Mouse (Mus musculus) MEL (cell line): ENCODE measurements around the gene Ttc16. TPM values are rescaled to one million over a fixed set of nuclear protein-coding genes. Genes with fewer than 3 reads are reported as not detected.

ENCODE experiments used
- DNase-seq: peaks from one replicate; pipeline ENCODE4 v3.0.0; 2011; ENCODE audit warnings: low read depth, low spot score
- H3K27ac ChIP-seq: 2 replicates; pipeline ENCODE4 v1.5.1; 2012; ENCODE audit warnings: low read depth, mild to moderate bottlenecking, control low read depth, low read length, moderate library complexity; ENCODE audit not compliant: control insufficient read depth
- H3K27me3 ChIP-seq, 2 experiments: fragments of 150-350 bp in 1 of 2; sonication (generic) in 1 of 2; 2 replicates each; pipeline ENCODE4 v1.6.1; 2012; ENCODE audit warnings: low read length in 2 of 2, mild to moderate bottlenecking in 2 of 2, improper control_type of control experiment in 1 of 2, moderate library complexity in 1 of 2; ENCODE audit not compliant: insufficient read depth in 2 of 2, control insufficient read depth in 1 of 2
- H3K36me3 ChIP-seq, 2 experiments: 2 replicates each; pipeline ENCODE4 v1.6.1; 2012 to 2014; ENCODE audit warnings: low read length in 2 of 2, improper control_type of control experiment in 1 of 2, inconsistent platforms in 1 of 2, mild to moderate bottlenecking in 1 of 2; ENCODE audit not compliant: insufficient read depth in 2 of 2, control insufficient read depth in 1 of 2
- H3K4me1 ChIP-seq, 2 experiments: fragments of 150-350 bp in 1 of 2; sonication (generic) in 1 of 2; 2 replicates each; pipeline ENCODE4 v1.6.1; 2012; ENCODE audit warnings: low read length in 2 of 2, improper control_type of control experiment in 1 of 2, mild to moderate bottlenecking in 1 of 2; ENCODE audit not compliant: insufficient read depth in 2 of 2, control insufficient read depth in 1 of 2
- H3K4me3 ChIP-seq, 2 experiments: fragments of 150-350 bp in 1 of 2; sonication (generic) in 1 of 2; 2 replicates each; pipeline ENCODE4 v1.5.1; 2012; ENCODE audit warnings: low read depth in 2 of 2, low read length in 2 of 2, mild to moderate bottlenecking in 2 of 2, moderate library complexity in 2 of 2, control low read depth in 1 of 2, improper control_type of control experiment in 1 of 2; ENCODE audit not compliant: control insufficient read depth in 1 of 2, insufficient read depth in 1 of 2
- H3K79me2 ChIP-seq: 2 replicates; pipeline ENCODE4 v1.6.1; 2012; ENCODE audit warnings: mild to moderate bottlenecking, low read length, moderate library complexity; ENCODE audit not compliant: control insufficient read depth, poor library complexity, insufficient read depth
- H3K9ac ChIP-seq: 2 replicates; pipeline ENCODE4 v1.6.1; 2012; ENCODE audit warnings: low read depth, mild to moderate bottlenecking, control low read depth, low read length, moderate library complexity; ENCODE audit not compliant: control insufficient read depth, poor library complexity, severe bottlenecking
- H3K9me3 ChIP-seq: fragments of 150-350 bp; sonication (generic); replicated peaks from 2 replicates; pipeline ENCODE4 v1.6.1; 2012; ENCODE audit warnings: mild to moderate bottlenecking, low read length, improper control_type of control experiment, moderate library complexity; ENCODE audit not compliant: insufficient read depth
- CTCF ChIP-seq, 3 experiments: IDR thresholded peaks in 2 of 3; conservative IDR thresholded peaks in 1 of 3; 2 replicates each; pipeline ENCODE4 v1.5.1; 2011 to 2012; ENCODE audit warnings: low read length in 3 of 3, low read depth in 2 of 3, mild to moderate bottlenecking in 2 of 3, improper control_type of control experiment in 1 of 3, inconsistent platforms in 1 of 3, mixed read lengths in 1 of 3, moderate library complexity in 1 of 3; ENCODE audit not compliant: control insufficient read depth in 1 of 3, insufficient read depth in 1 of 3, poor library complexity in 1 of 3, severe bottlenecking in 1 of 3
- E2F4 ChIP-seq: IDR thresholded peaks from 2 replicates; pipeline ENCODE4 v1.6.1; 2011; ENCODE audit warnings: low read depth, low read length, improper control_type of control experiment, borderline replicate concordance
- EP300 ChIP-seq, 2 experiments: IDR thresholded peaks; 2 replicates each; pipeline ENCODE4 v1.6.1; 2011; ENCODE audit warnings: improper control_type of control experiment in 2 of 2, low read length in 2 of 2, low read depth in 1 of 2, mild to moderate bottlenecking in 1 of 2
- ETS1 ChIP-seq: IDR thresholded peaks from 2 replicates; pipeline ENCODE4 v1.6.1; 2012; ENCODE audit warnings: low read depth, mild to moderate bottlenecking, inconsistent platforms, low read length, improper control_type of control experiment, moderate library complexity
- GABPA ChIP-seq: IDR thresholded peaks from 2 replicates; pipeline ENCODE4 v1.6.1; 2012; ENCODE audit warnings: low read depth, mild to moderate bottlenecking, inconsistent platforms, low read length, improper control_type of control experiment, moderate library complexity
- HCFC1 ChIP-seq: IDR thresholded peaks from 2 replicates; pipeline ENCODE4 v1.6.1; 2012; ENCODE audit warnings: low read depth, mild to moderate bottlenecking, inconsistent platforms, low read length, improper control_type of control experiment, moderate library complexity
- KAT2A ChIP-seq: conservative IDR thresholded peaks from 2 replicates; pipeline ENCODE4 v1.6.1; 2012; ENCODE audit warnings: low read depth, low read length, improper control_type of control experiment, inconsistent platforms
- MAFK ChIP-seq: IDR thresholded peaks from 2 replicates; pipeline ENCODE4 v1.6.1; 2011; ENCODE audit warnings: low read depth, mild to moderate bottlenecking, low read length, improper control_type of control experiment, borderline replicate concordance
- MXI1 ChIP-seq: IDR thresholded peaks from 2 replicates; pipeline ENCODE4 v1.6.1; 2011; ENCODE audit warnings: mild to moderate bottlenecking, low read depth, low read length, improper control_type of control experiment
- NELFE ChIP-seq: IDR thresholded peaks from 2 replicates; pipeline ENCODE4 v1.6.1; 2011; ENCODE audit warnings: low read depth, low read length, improper control_type of control experiment
- NRF1 ChIP-seq: IDR thresholded peaks from 2 replicates; pipeline ENCODE4 v1.6.1; 2014; ENCODE audit warnings: low read depth, mild to moderate bottlenecking, inconsistent platforms, low read length, improper control_type of control experiment, moderate library complexity; ENCODE audit not compliant: poor library complexity, insufficient read depth, severe bottlenecking
- POLR2AphosphoS5 ChIP-seq: IDR thresholded peaks from 2 replicates; pipeline ENCODE4 v1.6.1; 2012; ENCODE audit warnings: low read depth, borderline replicate concordance, mild to moderate bottlenecking, inconsistent platforms, low read length, moderate library complexity, mixed read lengths
- SIN3A ChIP-seq: IDR thresholded peaks from 2 replicates; pipeline ENCODE4 v1.6.1; 2012; ENCODE audit warnings: low read length, improper control_type of control experiment, inconsistent platforms
- SMC3 ChIP-seq: IDR thresholded peaks from 2 replicates; pipeline ENCODE4 v1.6.1; 2011; ENCODE audit warnings: low read depth, low read length, improper control_type of control experiment
- TAL1 ChIP-seq: IDR thresholded peaks from 2 replicates; pipeline ENCODE4 v1.6.1; 2012; ENCODE audit warnings: mild to moderate bottlenecking, inconsistent platforms, low read length, moderate library complexity, mixed read lengths
- TCF12 ChIP-seq: IDR thresholded peaks from 2 replicates; pipeline ENCODE4 v1.6.1; 2014; ENCODE audit warnings: low read depth, mild to moderate bottlenecking, inconsistent platforms, low read length, improper control_type of control experiment, moderate library complexity
- USF1 ChIP-seq: IDR thresholded peaks from 2 replicates; pipeline ENCODE4 v1.6.1; 2014; ENCODE audit warnings: low read depth, mild to moderate bottlenecking, inconsistent platforms, low read length, improper control_type of control experiment, moderate library complexity
- ZC3H11A ChIP-seq: IDR thresholded peaks from 2 replicates; pipeline ENCODE4 v1.6.1; 2012; ENCODE audit warnings: low read depth, mild to moderate bottlenecking, inconsistent platforms, low read length, improper control_type of control experiment
- ZKSCAN1 ChIP-seq: IDR thresholded peaks from 2 replicates; pipeline ENCODE4 v1.6.1; 2012; ENCODE audit warnings: low read depth, mild to moderate bottlenecking, inconsistent platforms, low read length, improper control_type of control experiment, moderate library complexity
- ZMIZ1 ChIP-seq: IDR thresholded peaks from 2 replicates; pipeline ENCODE4 v1.6.1; 2012; ENCODE audit warnings: low read depth, mild to moderate bottlenecking, inconsistent platforms, low read length, improper control_type of control experiment, moderate library complexity
- ZNF384 ChIP-seq: IDR thresholded peaks from 2 replicates; pipeline ENCODE4 v1.6.1; 2012; ENCODE audit warnings: low read depth, mild to moderate bottlenecking, inconsistent platforms, low read length, improper control_type of control experiment
- polyA plus RNA-seq, 2 experiments: library from polyadenylated mRNA; stranded (reverse) in 1 of 2; unstranded in 1 of 2; fragments of >175 nt in 1 of 2; fragments of >200 nt in 1 of 2; gene quantifications; 2 replicates each; pipeline versions ENCODE4 v1.2.1 to v1.2.4; 2012; ENCODE audit warnings: low replicate concordance in 2 of 2, low read depth in 1 of 2; ENCODE audit not compliant: insufficient read length in 2 of 2, insufficient read depth in 1 of 2, missing spikeins in 1 of 2
- total RNA-seq: library from RNA; depleted of rRNA; stranded (reverse); fragments of 300-350 nt; gene quantifications from 2 replicates; pipeline ENCODE4 v1.2.3, GENCODE M21; 2012

Ttc16 gene
- total and polyA plus RNA-seq, 3 experiments = 0.35 to 0.69 TPM; not detected in 1

GRCm38 (mm10) chr2:32729547-32729946 lies 45.9 kb downstream of the Ttc16 start:
- Histone ChIP-seq H3K36me3 (no peaks in the 10 kb centered on the region), H3K9ac (no peak overlapping the region), H3K4me3 (no peak overlapping the region), H3K79me2 (no peaks in the 10 kb centered on the region), H3K27ac (no peak overlapping the region), H3K9me3 (no peaks in the 10 kb centered on the region), H3K27me3 (no peaks in the 10 kb centered on the region; a peak in 1 of 4 replicates), H3K4me1 (peaks cover 0 to 3% of the 10 kb centered on the region in 2 experiments; a peak in 1 of 4 replicates)
- no peak for TF ChIP-seq SIN3A
- no peak for TF ChIP-seq ZNF384
- TF ChIP-seq NRF1 = no peak
- no peak for TF ChIP-seq SMC3
- no peak for TF ChIP-seq MAFK
- no peak for TF ChIP-seq ZKSCAN1
- TF ChIP-seq HCFC1 = no peak
- TF ChIP-seq ETS1 = no peak
- TF ChIP-seq KAT2A = no peak
- TF ChIP-seq NELFE = no peak
- TF ChIP-seq ZC3H11A = no peak
- TF ChIP-seq USF1 = no peak
- no peak for TF ChIP-seq MXI1
- TF ChIP-seq ZMIZ1 = no peak
- TF ChIP-seq GABPA = no peak
- TF ChIP-seq TAL1 = no peak
- DNase-seq = no peak

GRCm38 (mm10) chr2:32728463-32728862 lies 47.0 kb downstream of the Ttc16 start:
- H3K9ac ChIP-seq = no peak overlapping the region
- H3K36me3 ChIP-seq = no peaks in the 10 kb centered on the region
- peaks cover 0 to 3% of the 10 kb centered on the region in 2 experiments; a peak in 1 of 4 replicates for H3K4me1 ChIP-seq

More at GRCm38 (mm10) chr2:32728463-32728862, 47.0 kb downstream of the Ttc16 start:
- Histone ChIP-seq H3K4me3 (no peak overlapping the region), H3K27me3 (no peaks in the 10 kb centered on the region; a peak in 1 of 4 replicates), H3K79me2 (no peaks in the 10 kb centered on the region), H3K9me3 (no peaks in the 10 kb centered on the region)
- no peak for TF ChIP-seq TCF12
- no peak for TF ChIP-seq CTCF (IDR thresholded peaks at IDR 0.05 in 2 of 3, conservative IDR thresholded peaks at IDR 0.05 in 1 of 3; ENCODE audit: control insufficient read depth in 1 of 3, insufficient read depth in 1 of 3, low read depth in 2 of 3, low read length in 3 of 3, poor library complexity in 1 of 3, severe bottlenecking in 1 of 3)
- TF ChIP-seq E2F4 = no peak
- no peak for TF ChIP-seq EP300 (IDR thresholded peaks at IDR 0.05; ENCODE audit: low read depth in 1 of 2, low read length in 2 of 2)
- TF ChIP-seq GABPA = no peak
- TF ChIP-seq POLR2AphosphoS5 = no peak
- TF ChIP-seq NRF1 = no peak
- TF ChIP-seq, all 39 proteins: peak for 0
- H3K27ac ChIP-seq = no peak overlapping the region
- DNase-seq = no peak
